14 mouse cellular contexts compared by ENCODE assay signal in genomic region chr11:118912686-118913085, GRCm38 (mm10). TPM values are rescaled to one million over a fixed set of nuclear protein-coding genes. Genes with fewer than 3 reads are reported as not detected.
"Had no signal": no experiment of that assay in that cellular context is flagged by ENCODE, and none has a peak within 500 bp of the region (broad histone marks: within the 10 kb centered on the region; RNA-seq: fewer than 3 reads in every experiment).

No protein-coding gene starts in this region.

- H3K4me3 ChIP-seq: limb, embryonic 12.5 days; liver, embryonic 13.5 days; lung, embryonic 15.5 days; megakaryocyte, embryonic 14.5 days; midbrain, embryonic 12.5 days had no signal

- H3K4me1 ChIP-seq: liver, embryonic 13.5 days; megakaryocyte, embryonic 14.5 days had no signal

- DNase-seq: kidney, postnatal 25 days; liver; liver, embryonic 13.5 days; liver, postnatal 0 days; lung, postnatal 14 days; right cerebral cortex, adult 18-20 months; right cerebral cortex, postnatal 25 days; thymus, postnatal 14 days had no signal

- H3K27ac ChIP-seq: limb, embryonic 12.5 days; liver, embryonic 13.5 days; lung, embryonic 15.5 days; macrophage; midbrain, embryonic 12.5 days; stomach, postnatal 0 days had no signal

RNA-seq across cellular contexts. Expression of gene Rbfox3, which starts 1.3 kb away (rescaled TPM):
- polyA plus RNA-seq: macrophage had no signal
